Mouse (Mus musculus): ENCODE measurements around the gene Bahcc1. TPM values are rescaled to one million over a fixed set of nuclear protein-coding genes. Genes with fewer than 3 reads are reported as not detected.

The Bahcc1 gene
- polyA plus RNA-seq, 1 experiment from 2014 or later = 19.7 TPM

- H3K4me1 ChIP-seq (ENCODE audit: control insufficient read depth, insufficient read depth, low read length) = peaks cover 77% of the 10 kb centered on the region
- H3K4me3 ChIP-seq (ENCODE audit: low read depth, low read length) = peak overlapping the region; percentile 25
- no peaks in the 10 kb centered on the region for H3K36me3 ChIP-seq (ENCODE audit: control insufficient read depth, insufficient read depth, low read length)
- H3K27me3 ChIP-seq (ENCODE audit: control insufficient read depth, insufficient read depth, low read length) = no peaks in the 10 kb centered on the region
- H3K9ac ChIP-seq (ENCODE audit: low read length) = peak overlapping the region; percentile 68
- no peaks in the 10 kb centered on the region for H3K9me3 ChIP-seq (ENCODE audit: control insufficient read depth, low read length)
- H3K27ac ChIP-seq (ENCODE audit: low read depth, low read length) = peak overlapping the region; percentile 93
- peak overlapping the region; percentile 44 for H3K4me2 ChIP-seq (ENCODE audit: low read depth)
- ATAC-seq (ENCODE audit: insufficient read depth, low FRiP score, low TSS enrichment) = peak; percentile 51; the same call in 1 of the 2 replicates
- peak; percentile 67 for DNase-seq (ENCODE audit: low spot score)
- 3% methylated on average over 36 of the region's 36 CpGs for WGBS
Measured at GRCm38 (mm10) chr11:120225256-120226195, 7.2 kb upstream of the Bahcc1 start.

GRCm38 (mm10) chr11:120226421-120227280 is 6.1 kb upstream of the Bahcc1 start:
- no peaks in the 10 kb centered on the region for H3K27me3 ChIP-seq (ENCODE audit: control insufficient read depth, insufficient read depth, low read length)
- 68% methylated on average over 12 of the region's 12 CpGs for WGBS
- no peaks in the 10 kb centered on the region for H3K36me3 ChIP-seq (ENCODE audit: control insufficient read depth, insufficient read depth, low read length)
- peak overlapping the region; percentile 93 for H3K27ac ChIP-seq (ENCODE audit: low read depth, low read length)
- H3K4me3 ChIP-seq (ENCODE audit: low read depth, low read length) = no peak overlapping the region
- peak overlapping the region; percentile 44; the same call in 1 of the 2 replicates for H3K4me2 ChIP-seq (ENCODE audit: low read depth)
- H3K4me1 ChIP-seq (ENCODE audit: control insufficient read depth, insufficient read depth, low read length) = peaks cover 67% of the 10 kb centered on the region
- ATAC-seq (ENCODE audit: insufficient read depth, low FRiP score, low TSS enrichment) = no peak
- peak overlapping the region; percentile 68 for H3K9ac ChIP-seq (ENCODE audit: low read length)
- H3K9me3 ChIP-seq (ENCODE audit: control insufficient read depth, low read length) = no peaks in the 10 kb centered on the region
- DNase-seq (ENCODE audit: low spot score) = no peak

GRCm38 (mm10) chr11:120227571-120228051 is 5.1 kb upstream of the Bahcc1 start:
- H3K27me3 ChIP-seq (ENCODE audit: control insufficient read depth, insufficient read depth, low read length) = no peaks in the 10 kb centered on the region
- no peak overlapping the region for H3K4me3 ChIP-seq (ENCODE audit: low read depth, low read length)
- 25% methylated on average over 8 of the region's 8 CpGs for WGBS
- H3K9ac ChIP-seq (ENCODE audit: low read length) = peak overlapping the region; percentile 19
- H3K27ac ChIP-seq (ENCODE audit: low read depth, low read length) = no peak overlapping the region
- DNase-seq (ENCODE audit: low spot score) = no peak
- ATAC-seq (ENCODE audit: insufficient read depth, low FRiP score, low TSS enrichment) = no peak
- H3K36me3 ChIP-seq (ENCODE audit: control insufficient read depth, insufficient read depth, low read length) = no peaks in the 10 kb centered on the region
- H3K9me3 ChIP-seq (ENCODE audit: control insufficient read depth, low read length) = no peaks in the 10 kb centered on the region
- peaks cover 72% of the 10 kb centered on the region for H3K4me1 ChIP-seq (ENCODE audit: control insufficient read depth, insufficient read depth, low read length)
- H3K4me2 ChIP-seq (ENCODE audit: low read depth) = no peak overlapping the region; the same call in 1 of the 2 replicates

DNA sequence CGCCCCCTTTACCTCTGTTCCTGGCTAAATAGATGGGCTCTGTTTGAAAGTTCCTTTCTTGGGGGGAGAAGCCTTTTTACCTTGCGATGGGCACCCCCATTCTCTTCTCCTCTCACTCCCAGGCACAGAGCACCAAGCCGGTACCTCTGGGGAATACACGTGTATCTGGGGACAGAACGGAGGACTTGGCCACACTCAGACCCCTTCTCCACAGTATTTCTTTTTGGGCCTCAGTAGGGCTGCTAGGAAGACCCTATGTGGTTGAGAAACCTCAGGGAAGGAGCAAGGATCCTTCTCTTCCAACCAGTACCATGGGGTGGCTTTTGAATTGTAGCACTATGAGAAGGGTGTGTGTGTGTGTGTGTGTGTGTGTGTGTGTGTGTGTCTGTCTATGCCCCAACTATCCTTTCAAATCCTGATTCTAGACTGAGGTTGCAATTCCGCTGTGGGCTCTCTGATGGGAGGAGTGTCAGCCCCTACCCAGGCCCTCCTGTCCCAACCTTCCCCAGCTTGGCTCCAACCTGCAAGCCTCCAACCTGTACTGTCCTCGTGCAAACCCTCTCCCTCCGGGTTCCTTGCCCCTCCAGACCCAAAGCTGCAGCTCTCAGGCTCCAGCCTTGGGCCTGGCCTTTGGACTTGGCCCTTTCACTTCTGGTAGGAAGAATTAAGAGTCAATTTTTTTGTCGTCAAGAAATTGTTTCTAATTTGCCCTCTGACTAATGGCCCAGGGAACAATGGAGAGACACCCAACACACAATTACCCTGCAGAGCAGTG is 4.4 kb upstream of the Bahcc1 start:
- 40% methylated on average over 9 of the region's 9 CpGs for WGBS
- Histone ChIP-seq H3K36me3 (ENCODE audit: control insufficient read depth, insufficient read depth, low read length) (no peaks in the 10 kb centered on the region), H3K4me3 (ENCODE audit: low read depth, low read length) (peak overlapping the region; percentile 97), H3K9me3 (ENCODE audit: control insufficient read depth, low read length) (no peaks in the 10 kb centered on the region), H3K4me1 (ENCODE audit: control insufficient read depth, insufficient read depth, low read length) (peaks cover 70% of the 10 kb centered on the region), H3K9ac (ENCODE audit: low read length) (peak overlapping the region; percentile 100), H3K4me2 (ENCODE audit: low read depth) (peak overlapping the region; percentile 98), H3K27me3 (ENCODE audit: control insufficient read depth, insufficient read depth, low read length) (no peaks in the 10 kb centered on the region), H3K27ac (ENCODE audit: low read depth, low read length) (peak overlapping the region; percentile 62)
- ATAC-seq (ENCODE audit: insufficient read depth, low FRiP score, low TSS enrichment) (no peak), DNase-seq (ENCODE audit: low spot score) (no peak)

- H3K27ac ChIP-seq (ENCODE audit: low read depth, low read length) = peak overlapping the region; percentile 73
- H3K4me2 ChIP-seq (ENCODE audit: low read depth) = peak overlapping the region; percentile 98
- ATAC-seq (ENCODE audit: insufficient read depth, low FRiP score, low TSS enrichment) (no peak), DNase-seq (ENCODE audit: low spot score) (peak; percentile 51)
- H3K9me3 ChIP-seq (ENCODE audit: control insufficient read depth, low read length) = no peaks in the 10 kb centered on the region
- peak overlapping the region; percentile 100 for H3K9ac ChIP-seq (ENCODE audit: low read length)
- WGBS = 22% methylated on average over 7 of the region's 7 CpGs
- no peaks in the 10 kb centered on the region for H3K27me3 ChIP-seq (ENCODE audit: control insufficient read depth, insufficient read depth, low read length)
- peaks cover 64% of the 10 kb centered on the region for H3K4me1 ChIP-seq (ENCODE audit: control insufficient read depth, insufficient read depth, low read length)
- H3K36me3 ChIP-seq (ENCODE audit: control insufficient read depth, insufficient read depth, low read length) = no peaks in the 10 kb centered on the region
- peak overlapping the region; percentile 97 for H3K4me3 ChIP-seq (ENCODE audit: low read depth, low read length)
Measured at GRCm38 (mm10) chr11:120228911-120229437, 3.8 kb upstream of the Bahcc1 start.

DNA sequence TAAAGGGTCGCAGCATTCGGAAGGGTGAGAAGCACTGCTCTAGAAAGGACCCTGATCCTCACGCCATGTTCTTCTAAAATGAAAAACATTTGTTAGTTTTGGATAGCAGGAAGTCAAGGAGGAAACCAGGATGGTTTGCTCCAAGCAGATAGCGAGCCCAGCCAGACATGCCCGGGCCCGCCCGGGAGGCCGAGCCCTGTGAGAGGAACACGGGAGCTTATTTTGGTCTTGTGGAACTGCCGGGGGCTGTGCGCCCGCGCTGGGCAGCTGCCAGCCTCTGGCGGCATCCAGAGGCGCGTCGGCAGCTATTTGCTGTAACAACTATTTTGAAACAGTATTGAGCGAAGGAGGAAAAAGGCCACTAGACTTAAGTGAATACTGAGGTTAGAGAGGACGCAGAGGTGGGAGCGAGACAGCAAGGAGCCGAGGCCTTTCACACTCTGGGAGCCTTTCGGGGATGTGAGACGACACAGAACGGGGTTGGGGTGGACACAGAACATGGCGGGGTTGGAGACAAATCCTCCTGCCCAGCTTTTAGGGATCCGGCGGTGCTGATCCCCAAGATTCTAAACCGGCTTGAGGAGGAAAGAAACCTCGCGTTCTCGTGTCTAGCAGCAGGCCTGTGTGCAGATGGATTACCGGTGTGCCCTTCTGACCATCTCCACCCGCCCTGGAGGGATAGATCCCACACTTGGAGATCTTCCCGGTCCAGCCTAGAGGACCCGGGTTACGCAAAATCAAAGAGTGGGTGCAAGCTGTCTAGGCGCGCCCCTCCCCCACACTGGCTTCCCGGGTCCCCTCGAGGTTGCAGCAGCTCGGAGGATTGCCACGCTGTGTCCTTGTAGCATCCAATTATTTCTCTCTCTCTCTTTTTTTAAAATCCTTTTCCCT is 2.6 kb upstream of the Bahcc1 start:
- Histone ChIP-seq H3K4me3 (ENCODE audit: low read depth, low read length) (peak overlapping the region; percentile 97), H3K9ac (ENCODE audit: low read length) (peak overlapping the region; percentile 100), H3K27me3 (ENCODE audit: control insufficient read depth, insufficient read depth, low read length) (no peaks in the 10 kb centered on the region), H3K9me3 (ENCODE audit: control insufficient read depth, low read length) (no peaks in the 10 kb centered on the region), H3K4me2 (ENCODE audit: low read depth) (peak overlapping the region; percentile 98), H3K27ac (ENCODE audit: low read depth, low read length) (peak overlapping the region; percentile 99), H3K36me3 (ENCODE audit: control insufficient read depth, insufficient read depth, low read length) (no peaks in the 10 kb centered on the region), H3K4me1 (ENCODE audit: control insufficient read depth, insufficient read depth, low read length) (peaks cover 52% of the 10 kb centered on the region)
- DNase-seq (ENCODE audit: low spot score) (peak; percentile 66), ATAC-seq (ENCODE audit: insufficient read depth, low FRiP score, low TSS enrichment) (no peak)
- WGBS = under 1% methylated on average over 42 of the region's 42 CpGs

GRCm38 (mm10) chr11:120230841-120231370 is 1.8 kb upstream of the Bahcc1 start:
- H3K4me2 ChIP-seq (ENCODE audit: low read depth) = peak overlapping the region; percentile 98
- H3K4me3 ChIP-seq (ENCODE audit: low read depth, low read length) = peak overlapping the region; percentile 97
- peak overlapping the region; percentile 99 for H3K27ac ChIP-seq (ENCODE audit: low read depth, low read length)
- H3K9me3 ChIP-seq (ENCODE audit: control insufficient read depth, low read length) = no peaks in the 10 kb centered on the region
- H3K4me1 ChIP-seq (ENCODE audit: control insufficient read depth, insufficient read depth, low read length) = peaks cover 44% of the 10 kb centered on the region
- under 1% methylated on average over 57 of the region's 58 CpGs for WGBS
- 0 out of 2 replicates have a peak, but pooled peaks have one; percentile 1 for ATAC-seq (ENCODE audit: insufficient read depth, low FRiP score, low TSS enrichment)
- H3K27me3 ChIP-seq (ENCODE audit: control insufficient read depth, insufficient read depth, low read length) = no peaks in the 10 kb centered on the region
- H3K36me3 ChIP-seq (ENCODE audit: control insufficient read depth, insufficient read depth, low read length) = no peaks in the 10 kb centered on the region
- peak overlapping the region; percentile 100 for H3K9ac ChIP-seq (ENCODE audit: low read length)
- peak; percentile 61 for DNase-seq (ENCODE audit: low spot score)

All from neural tube, embryonic 11.5 days (tissue).